Mouse (Mus musculus) CD4-positive, CD25-positive, alpha-beta regulatory T cell, adult 2 months (primary cell): Measurements from ENCODE around the gene Fam53b.

ENCODE experiments used
- DNase-seq: peaks from one replicate; pipeline ENCODE4 v3.0.0-alpha.2; 2012; ENCODE audit warnings: low read depth, low spot score

Gene Fam53b

DNA sequence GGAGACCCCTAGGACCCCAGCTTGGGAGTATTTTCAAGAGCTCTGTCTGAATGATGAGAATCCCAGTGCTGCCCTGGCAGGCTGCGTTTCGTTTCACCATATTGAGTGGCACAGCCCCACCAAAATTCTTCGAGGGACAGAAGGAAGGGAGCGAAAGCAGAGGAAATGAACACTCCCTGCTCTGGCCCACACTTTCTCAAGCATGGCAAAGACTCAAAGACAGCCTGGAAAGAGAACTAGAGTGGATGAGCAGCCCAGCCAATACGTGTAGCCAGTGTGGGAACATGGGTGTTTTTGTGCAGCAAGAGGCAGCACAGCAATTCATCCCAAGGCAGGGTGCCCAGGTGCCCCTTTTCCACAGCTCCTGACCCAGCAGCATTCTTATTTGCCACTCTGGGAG is 70.8 kb downstream of the Fam53b start:
- DNase-seq: no peak

DNA sequence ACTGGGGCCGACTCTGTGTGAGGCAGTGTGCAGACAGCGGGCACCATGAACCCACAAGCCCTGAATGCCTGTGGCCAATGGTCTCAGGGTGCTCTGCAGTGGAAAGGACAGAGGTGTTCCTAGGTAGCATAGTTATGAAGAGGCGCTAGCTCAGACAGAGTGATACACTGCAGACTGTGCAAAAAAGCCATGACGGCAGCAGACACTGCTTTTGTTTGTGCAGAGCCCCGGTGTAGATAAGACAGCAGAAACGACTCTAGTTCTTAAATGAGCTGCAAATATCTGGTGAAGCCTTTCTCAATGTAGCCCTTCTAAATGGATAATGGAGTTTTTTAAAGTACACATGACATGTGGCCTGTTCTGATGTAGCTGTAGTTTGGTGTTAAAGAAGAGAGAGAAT is 73.9 kb downstream of the Fam53b start:
- DNase-seq: no peak

DNA sequence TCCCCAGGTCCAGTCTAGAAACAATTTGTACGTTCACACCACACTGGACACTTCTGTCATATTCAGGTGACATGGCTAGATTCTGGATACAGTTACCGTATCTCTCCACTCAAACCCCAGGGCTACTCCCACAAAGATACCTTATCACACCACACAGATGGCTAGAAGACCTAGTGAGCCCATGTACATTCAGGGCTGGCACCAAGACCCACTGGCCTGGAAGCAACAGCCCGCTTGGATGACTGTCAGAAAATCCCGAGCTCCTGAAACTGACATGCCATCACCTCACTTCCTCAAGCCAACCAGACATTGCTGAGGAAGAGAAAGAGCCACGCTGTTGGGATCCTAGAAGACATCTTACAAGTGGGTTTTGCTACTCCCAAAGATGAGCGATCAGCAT is 74.8 kb downstream of the Fam53b start:
- no peak for DNase-seq

DNA sequence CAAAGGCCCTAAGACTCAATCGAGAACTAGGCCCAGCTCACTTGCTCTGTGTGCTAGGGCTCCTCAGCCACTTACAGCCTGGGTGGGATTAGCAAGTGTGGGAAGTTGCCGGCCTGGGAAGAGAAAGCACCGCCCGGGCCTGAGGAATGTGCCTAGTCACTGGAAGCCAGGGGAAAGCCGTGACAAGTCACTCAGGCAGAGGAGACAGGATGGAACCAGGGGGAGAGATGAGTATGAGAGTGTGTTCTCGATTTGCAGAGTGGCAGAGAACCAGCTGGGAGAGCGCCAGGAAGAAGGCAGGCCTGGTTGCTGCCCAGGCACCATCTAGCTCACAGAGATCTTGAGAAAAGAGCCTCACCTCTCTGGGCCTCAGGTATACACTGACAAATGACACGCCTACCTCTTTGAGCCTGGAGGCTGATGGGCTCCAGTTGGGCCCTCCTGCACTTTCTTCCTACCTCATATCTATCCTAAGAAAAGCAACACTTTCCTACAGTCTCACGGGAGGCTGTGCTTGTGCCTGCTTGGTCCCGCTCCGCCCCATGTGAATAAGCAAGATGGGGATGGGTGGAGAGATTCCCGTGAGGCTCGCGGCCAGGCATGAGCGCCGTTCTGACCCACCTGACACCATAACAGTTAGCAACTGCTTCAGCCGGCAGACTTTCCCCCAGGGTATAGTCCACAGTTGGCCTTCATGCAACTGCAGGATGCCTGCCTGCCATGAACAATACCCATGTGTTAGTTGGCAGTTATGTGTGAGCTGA is 77.4 kb downstream of the Fam53b start:
- peak; percentile 35 for DNase-seq

DNA sequence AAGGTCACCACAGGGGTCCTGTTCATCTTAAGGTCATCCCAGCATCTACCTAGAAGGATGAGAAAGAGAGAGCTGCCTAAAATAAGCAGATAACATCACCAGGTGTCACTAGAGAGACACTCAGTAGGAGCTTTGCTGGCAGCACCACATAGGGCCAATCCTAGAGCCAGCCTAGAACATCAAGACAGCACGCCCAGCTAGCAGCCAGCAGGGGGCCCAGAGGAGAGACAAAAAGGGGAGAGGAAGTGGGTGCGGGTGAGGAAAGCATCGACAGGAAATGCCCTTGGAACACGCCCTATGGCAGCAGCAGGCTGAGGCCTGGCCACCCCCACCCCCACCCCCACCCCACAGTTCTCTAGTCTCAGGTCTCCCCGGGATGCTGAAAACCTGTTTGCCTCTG is 78.5 kb downstream of the Fam53b start:
- peak; percentile 97 for DNase-seq

DNA sequence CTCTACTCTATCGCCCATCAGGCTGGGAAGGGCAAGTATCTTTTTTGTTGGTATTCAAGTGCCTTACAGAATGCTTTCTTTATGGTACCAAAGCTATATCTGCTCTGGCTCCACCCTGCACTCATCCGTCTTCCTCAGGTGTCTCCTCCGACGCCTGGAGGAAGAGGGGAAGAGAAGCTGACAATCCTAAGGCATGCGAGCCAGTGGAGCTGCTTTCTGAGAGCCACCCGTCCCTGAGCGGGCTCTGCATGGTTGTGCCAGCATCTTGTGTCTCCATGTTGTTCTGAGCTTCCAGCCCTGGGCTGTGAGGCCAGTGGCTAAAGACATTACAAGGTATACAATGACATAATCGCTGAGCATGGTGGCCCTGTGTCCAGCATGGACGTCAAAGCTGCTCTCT is 79.5 kb downstream of the Fam53b start:
- DNase-seq: no peak

DNA sequence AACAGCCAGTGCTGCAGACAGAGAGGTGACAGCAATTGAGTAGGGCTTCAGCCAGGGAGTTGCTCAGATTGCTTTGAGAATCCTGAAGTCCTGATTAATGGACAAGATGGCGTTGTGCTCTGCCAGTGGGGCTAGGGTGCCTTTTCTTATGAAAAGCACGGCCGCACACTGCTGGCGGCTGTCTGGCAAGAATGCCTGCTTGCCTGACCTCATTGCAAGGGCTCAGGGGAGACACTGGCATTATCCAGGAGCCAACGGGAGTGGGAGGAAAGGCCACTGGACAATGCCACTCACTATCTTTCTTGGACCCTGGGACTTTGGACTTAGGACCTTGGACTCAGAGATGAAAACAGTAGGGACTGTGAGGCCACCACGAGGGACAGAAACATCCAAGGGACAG is 80.2 kb downstream of the Fam53b start:
- no peak for DNase-seq

DNA sequence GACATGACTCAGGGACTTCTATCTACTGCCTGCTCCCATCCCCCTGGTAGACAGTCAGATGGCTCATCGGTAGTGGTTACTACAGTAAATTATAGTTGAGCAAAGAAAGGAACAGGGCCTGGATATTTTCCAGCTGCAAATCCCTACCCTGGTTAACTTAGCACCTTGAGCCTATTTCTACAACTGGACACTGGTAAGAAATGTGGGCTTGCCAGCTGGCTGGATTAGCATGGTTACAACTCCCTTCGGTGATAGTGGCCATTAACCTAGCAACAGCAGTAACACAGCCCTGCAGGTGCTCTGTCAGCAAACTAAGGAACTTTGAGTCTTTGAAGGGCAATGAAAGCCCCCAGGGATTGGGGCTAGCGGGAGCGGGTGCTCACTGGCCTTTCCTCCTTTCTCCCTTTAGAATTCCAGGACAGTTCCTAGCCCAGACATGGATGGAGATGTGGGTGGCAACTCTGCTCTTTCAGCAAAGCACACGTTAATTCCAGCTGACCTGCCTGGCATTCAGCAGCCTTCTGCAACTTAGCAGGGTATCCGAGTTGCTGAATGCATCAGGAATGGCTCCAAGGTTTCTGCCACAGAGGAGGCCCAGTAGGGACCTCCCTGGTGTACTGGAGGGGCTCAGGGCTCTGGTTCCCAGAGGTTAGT is 81.4 kb downstream of the Fam53b start:
- no peak for DNase-seq

DNA sequence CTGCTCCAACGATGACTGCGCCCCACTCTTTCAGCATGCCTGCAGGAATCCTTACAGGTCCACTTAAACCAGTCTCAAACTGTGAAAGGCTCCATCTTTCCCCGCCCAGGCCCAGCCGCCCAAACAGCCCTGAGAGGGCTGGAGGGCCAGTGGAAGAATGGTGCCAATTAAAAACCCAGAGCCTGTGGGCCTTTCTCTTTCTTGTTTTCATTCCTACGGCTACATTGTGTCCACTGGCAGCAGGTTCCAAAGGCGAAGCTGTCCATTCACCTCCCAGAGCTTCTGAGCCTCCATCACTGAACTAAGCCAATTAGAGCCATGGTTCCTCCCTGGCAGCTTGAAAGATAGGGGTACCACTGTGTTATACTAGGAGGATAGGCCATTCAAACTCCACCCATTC is 82.1 kb downstream of the Fam53b start:
- DNase-seq: no peak

DNA sequence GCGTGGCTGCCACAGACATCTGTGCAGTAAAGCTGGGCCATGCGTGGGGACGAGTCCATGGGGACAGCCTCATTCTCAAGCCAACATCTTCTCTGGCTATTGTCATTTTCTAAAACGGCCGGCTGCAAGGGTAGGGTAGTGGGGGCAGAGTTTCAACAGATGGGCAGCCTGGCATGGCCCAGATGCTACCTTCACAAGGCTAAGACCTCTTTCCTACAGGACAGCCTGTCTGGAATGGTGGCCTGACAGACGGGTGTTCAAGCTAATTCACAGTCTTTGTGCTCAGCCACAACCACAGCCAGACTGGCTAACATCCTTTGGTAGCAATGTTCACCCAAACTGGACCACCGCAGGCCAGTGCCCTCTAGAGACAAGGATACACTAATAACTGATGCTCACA is 83.2 kb downstream of the Fam53b start:
- DNase-seq: no peak

DNA sequence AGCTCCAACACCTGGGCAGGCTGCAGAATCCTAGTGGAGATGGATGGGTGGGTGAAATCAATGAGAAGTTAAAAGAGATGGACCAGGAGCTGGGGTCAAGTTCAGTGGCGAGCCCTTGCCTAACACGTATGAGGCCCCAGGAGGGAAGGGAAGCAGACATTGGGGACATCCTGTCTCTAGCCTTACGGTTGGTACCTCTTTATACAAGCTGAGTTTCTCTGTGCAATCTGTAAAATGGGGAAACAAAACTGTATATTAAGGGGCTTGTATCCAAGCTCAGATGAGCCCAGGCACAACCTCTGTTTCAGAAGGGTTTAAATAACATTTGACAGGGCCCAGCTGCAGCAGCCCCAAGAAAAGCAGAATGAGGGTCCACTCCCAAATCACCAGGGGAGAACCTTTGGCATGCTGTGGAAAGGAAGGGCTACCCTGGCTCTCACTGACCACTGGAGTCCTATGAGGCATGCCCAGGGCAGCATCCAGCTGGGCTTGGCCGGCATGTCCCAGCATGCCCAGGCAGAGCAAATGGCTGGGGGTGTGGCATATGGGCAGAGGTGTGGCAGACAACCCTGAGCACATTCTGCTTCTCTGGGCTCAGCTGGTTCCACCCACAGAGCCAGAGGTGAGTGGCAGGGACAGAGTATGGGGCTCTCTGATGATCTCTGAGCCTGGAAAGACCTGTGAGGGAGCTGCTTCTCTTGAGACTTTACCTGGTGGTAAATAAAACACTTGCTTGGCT is 84.4 kb downstream of the Fam53b start:
- DNase-seq: no peak

DNA sequence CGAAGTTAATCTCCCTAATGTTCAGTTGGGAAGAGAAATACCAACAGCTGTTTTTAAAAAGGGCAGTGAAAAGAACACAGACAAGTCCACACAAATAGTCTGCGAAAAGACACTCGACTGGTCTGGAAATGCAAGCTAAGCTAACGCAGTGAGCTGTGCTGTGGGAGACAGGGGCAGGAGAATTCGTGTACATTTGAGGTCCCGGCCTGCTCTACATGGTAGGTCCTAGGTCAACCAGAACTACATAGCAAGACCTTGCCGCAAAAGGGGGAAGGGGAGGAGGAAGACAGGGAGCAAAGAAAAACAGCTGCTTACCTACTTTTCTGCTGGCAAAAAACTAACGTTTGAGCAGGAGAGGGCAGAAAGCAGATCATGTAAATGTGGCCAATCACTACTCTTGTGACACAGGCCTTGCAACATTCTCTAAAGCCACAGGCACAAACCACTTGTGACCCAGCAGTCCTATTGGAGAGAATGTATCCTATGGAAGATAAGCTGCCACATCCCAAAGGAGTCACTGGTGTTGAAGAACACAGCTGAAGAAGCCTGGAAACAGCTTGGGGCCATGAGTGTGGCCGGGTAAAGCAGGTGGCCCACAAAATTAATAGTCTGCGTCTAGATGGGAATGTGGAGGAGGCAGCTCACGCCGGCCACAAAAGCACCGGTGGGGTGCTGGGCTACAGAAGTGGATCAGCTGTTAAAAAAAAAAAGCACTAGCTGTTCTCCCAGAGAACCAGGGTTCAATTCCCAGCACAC is 87.4 kb downstream of the Fam53b start:
- no peak for DNase-seq

DNA sequence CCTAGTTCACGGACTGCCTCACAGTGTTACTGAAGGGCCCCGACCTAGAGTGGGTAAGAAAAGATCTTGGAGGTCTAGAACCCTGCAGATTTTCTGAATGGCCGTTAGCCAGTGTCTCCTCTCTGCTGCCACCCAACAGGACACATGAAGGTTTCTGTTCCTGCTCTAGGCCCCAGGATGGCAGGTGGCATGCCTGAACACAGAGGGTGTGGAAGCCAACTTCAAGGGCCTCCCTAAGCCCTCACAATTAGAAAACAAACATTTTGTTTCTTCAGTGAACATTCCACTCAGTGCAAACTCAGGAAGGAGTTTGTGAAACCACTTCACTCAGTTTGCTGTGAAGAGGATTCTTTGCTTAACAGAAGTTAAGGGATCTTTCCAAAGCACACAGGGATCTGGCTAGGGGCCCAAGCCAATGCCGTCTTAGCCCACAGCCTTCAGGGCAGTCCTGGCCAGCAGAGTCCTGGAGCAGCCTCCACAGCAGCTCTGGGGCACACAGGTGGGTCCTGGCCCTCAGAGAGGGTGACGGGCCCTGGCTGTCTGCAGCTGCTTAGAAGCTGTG is 89.1 kb downstream of the Fam53b start:
- no peak for DNase-seq

DNA sequence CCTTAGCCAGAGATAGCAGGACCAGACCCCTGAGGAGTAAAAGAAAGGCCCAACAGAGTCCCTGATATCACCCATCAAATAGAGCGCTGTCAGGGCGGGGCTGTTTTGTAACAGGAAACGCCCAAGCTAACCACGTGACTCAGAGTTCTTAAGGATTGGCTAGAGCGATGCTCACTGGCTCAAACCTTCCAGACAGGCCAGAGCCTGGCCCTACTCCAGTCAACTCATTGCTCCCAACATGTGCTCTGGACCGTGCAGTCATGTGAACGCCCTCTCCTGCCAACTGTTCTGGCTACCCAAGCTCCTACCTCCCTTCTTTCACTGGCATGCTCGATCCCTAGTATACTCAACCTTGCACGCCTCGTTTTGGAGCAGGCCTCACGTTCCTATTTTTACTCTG is 89.8 kb downstream of the Fam53b start:
- peak; percentile 55 for DNase-seq

DNA sequence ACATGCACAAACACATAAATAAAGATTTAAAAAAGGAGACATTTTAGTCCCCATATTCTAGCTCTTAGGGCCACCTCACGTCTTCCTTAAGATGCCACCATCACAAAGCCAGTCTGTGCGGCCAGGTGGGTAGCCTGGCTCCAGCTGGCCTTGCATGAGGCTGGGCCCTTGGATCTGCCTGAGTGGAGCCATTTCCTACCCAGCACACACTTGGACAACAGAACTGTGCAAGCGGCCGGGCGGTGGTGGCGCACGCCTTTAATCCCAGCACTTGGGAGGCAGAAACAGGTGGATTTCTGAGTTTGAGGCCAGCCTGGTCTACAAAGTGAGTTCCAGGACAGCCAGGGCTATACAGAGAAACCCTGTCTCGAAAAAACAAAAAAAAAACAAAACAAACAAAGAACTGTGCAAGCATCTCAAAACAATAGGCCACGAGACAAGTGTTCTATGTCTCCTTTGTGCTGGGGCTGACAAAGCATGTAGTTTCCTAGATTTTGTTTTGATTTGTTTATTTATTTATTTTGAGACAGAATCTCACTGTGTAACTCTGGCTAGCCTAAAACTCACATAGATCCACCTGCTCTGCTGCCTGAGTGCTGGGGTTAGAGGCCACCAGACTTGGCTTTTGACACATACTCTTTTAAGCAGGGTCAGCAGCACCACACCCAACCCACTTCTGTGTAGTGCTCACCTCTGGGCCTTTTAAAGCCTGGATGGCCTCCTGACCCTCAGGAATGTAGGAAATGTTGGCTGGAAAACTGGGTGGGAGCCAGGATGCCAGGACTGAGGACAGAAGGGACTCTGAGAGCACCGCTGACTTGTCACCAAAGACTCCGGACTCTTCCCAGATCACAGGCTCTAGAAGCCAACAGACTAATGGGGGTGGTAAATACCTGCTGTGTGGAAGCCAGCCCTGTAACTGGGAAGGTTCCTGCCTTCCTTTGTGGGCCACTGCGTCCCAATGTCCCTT is 91.0 kb downstream of the Fam53b start:
- no peak for DNase-seq

DNA sequence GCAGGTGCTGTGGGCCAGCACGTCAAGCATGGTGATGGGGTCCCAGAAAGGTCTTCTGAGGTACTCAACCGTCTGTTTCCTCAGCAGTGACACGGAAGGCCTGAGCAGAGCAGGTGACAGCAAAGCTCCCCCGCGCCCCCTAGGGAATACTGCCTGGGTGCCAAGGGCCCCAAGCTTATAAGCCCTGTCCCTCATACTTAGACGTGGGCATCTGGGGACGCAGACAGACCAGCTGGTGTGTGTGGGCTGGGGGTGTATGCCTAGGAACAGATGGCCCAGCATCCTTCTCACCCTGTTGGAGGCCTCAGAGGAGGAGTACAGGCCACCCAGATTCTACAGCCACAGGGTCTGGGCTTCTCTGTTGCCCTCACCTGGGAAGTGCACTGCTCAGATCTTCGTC is 93.1 kb downstream of the Fam53b start:
- no peak for DNase-seq

DNA sequence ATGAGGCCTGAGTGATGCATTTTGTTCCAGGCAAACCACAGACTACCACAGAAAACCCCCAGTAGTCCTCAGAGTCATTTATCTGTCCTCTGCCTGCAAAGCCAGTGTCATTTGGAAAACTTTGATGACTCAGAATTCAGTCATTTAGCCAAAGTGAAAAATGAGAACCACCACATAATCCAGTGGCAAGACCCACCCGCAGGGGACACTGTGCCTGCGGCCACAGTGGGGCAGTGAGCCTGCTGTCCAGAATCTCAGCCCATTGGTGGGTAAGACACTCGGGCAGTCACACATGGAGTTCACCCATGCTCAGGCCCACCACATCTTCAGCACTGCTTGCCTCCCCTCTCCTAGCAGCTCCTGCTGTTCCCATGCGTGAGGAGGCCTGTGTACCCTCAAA is 94.1 kb downstream of the Fam53b start:
- no peak for DNase-seq

DNA sequence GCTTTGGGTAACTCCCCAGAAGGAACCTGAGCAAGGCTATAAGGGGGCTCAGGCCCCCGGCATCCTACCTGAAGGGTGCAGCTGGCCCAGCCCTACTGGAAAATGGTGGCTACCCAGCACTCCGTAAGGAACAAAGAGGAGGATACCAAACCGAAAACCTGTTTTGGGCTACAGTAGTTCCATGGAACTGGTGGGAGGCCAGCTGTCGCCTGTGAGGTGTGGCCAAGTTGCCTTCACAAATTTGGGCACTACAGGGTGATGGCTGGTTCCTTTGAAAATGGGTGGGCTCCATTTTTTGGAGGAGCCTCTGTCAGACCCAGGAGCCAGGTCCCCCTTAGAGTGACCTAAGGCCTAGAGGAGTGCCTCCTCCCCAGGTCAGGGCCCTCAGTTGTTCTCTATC is 98.4 kb downstream of the Fam53b start:
- DNase-seq: no peak

DNA sequence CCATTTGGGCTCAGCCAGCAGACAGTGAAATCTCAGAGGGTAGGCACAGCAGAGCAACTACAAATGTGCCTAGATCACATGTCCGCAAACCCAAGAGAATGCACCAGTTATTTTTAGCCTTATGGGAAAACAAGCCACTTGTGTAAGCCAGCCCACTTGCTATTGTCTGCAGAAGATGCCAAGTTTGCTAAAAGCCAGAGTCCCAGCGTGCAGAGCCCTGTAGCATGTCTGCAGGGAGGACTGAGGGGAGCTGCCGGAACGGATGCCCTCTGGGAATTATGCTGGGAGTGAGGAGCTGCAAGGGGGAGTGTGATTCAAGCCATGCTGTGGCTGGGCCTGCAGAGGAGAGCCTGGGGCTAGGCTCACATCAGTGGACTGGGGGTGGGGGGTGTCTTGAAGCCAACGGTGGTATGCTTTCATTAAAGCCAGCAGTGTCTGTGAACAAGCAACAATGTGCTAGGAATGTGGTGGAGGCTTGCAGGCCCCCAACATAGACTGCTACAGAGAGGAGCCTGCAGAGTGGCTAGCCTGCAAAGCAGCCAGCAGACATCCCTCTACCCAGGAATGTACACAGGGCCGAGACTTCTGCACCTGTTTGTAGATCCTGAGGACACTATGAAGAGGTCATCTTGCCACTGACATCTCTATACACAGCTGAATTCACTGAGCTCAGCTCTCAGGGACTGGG is 99.3 kb downstream of the Fam53b start:
- DNase-seq: no peak
